Mouse (Mus musculus) heart, adult 2 months (tissue): ENCODE measurements around the gene Ret.

Experiments
- CTCF ChIP-seq: fragments of 200-600 bp; IDR thresholded peaks from 2 replicates; pipeline ENCODE4 v1.8.1; 2022; ENCODE audit warnings: antibody characterized with exemption, mild to moderate bottlenecking, moderate library complexity
- POLR2A ChIP-seq: fragments of 200-500 bp; IDR thresholded peaks from 2 replicates; pipeline ENCODE4 v1.6.1; 2011; ENCODE audit warnings: mild to moderate bottlenecking, low read depth, low read length, control low read depth; ENCODE audit not compliant: insufficient read depth

DNA sequence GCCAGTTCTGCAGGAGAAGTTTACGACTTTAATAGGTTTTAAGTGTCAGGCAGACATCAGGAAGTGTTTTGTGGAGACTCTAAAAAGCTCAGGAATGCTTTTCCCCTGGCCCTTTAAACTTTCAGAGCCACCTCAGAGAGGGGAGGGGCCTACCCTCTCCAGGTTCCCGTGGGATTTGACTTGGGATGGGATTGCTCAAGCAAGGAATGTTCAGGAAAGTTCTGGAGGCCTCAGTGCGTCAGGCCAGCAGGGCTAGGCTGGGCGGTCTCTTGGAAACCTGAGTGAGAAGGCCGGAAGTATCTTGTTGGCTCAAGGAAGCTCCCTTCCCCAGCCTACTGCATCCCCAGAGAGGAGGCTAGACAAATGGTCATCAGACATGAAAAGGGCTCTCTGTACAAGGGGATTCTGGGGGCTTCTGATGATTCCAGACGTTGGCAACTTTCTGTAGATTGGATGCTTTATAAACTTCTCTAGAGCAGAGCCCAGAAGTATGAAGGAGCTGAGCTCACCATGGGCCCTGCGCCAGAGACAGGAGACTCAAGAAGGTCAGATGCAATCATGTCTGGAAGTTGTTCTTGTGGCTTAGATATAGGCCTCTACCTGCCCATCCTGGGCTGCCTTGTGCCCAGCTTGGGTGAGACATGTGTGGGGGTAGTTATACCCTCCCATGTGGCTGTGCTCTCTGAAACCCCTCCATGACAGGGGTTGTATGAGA is 7.8 kb upstream of the Ret start:
- TF ChIP-seq CTCF (no peak), POLR2A (no peak)
